Mouse (Mus musculus) C2C12 (cell line): ENCODE data around the gene Hoxc10.

ENCODE experiments used
- CTCF ChIP-seq: IDR thresholded peaks from one replicate; pipeline ENCODE4 v1.5.1; 2011; ENCODE audit not compliant: control insufficient read depth, insufficient read depth, insufficient read length
- MAX ChIP-seq: IDR thresholded peaks from one replicate; pipeline ENCODE4 v1.6.1; 2011; ENCODE audit warnings: mild to moderate bottlenecking, control low read depth

- TF ChIP-seq CTCF (no peak), MAX (no peak)
Observed at GRCm38 (mm10) chr15:103001370-103001769, 34.8 kb downstream of the Hoxc10 start.
